Mouse (Mus musculus) liver, adult (tissue): Measurements from ENCODE around the gene H6pd.

Experiments
- GATA4 ChIP-seq: IDR thresholded peaks from 2 replicates; pipeline ENCODE4 v1.6.1; 2014; ENCODE audit warnings: mild to moderate bottlenecking, low read length; ENCODE audit not compliant: insufficient replicate concordance

Gene H6pd

DNA sequence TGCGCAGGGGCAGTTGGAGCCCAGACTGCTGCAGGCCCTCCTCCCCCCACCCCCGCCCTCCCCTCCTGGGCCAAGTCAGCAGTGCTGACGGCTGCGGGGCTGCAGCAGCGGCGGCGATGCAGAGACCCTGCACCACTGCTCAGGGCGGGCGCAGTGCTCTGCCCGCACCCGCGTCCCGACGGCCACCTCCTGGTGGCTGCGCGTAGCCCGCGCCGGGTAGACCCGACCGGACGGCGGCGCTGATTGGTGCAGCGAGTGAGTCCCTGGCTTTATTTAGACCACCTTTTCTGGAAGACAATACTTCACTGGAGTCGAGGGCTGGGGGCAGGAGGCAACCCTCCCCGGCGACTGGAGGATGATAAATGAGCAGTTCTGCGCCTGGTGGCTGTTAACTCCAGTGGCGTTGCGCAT is 24.4 kb upstream of the H6pd start:
- no peak for TF ChIP-seq GATA4

DNA sequence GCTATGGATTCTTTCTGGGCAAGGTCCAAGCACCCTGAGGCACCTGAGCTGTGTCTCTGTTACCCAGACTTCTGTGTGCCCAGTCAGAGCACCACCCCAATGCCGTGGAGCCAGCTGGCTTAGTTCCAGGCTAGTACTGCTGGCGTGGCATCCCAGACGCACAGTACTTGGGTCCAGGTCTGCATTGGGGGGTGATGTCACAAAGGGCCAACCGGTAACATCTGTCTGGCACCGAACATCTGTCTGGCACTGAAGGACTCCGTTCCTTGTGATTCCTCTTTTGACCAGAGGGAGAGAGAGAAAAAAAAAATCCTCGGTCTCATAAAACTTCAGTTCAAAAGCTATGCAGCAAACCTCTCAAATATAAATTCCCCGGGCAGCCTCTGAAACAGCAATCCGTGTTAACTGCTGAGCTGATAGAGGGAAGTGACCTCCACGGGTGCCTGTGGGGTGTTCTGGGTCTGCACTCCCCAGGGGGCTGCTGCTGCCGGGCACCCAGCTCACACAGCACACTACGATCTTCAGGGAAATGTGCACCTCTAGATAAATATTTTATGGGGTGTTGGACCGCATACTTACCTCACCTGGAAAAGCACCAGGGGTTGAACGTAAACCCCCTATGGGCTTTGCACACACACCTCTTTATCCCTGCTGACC is 22.5 kb upstream of the H6pd start:
- TF ChIP-seq GATA4, result no peak

DNA sequence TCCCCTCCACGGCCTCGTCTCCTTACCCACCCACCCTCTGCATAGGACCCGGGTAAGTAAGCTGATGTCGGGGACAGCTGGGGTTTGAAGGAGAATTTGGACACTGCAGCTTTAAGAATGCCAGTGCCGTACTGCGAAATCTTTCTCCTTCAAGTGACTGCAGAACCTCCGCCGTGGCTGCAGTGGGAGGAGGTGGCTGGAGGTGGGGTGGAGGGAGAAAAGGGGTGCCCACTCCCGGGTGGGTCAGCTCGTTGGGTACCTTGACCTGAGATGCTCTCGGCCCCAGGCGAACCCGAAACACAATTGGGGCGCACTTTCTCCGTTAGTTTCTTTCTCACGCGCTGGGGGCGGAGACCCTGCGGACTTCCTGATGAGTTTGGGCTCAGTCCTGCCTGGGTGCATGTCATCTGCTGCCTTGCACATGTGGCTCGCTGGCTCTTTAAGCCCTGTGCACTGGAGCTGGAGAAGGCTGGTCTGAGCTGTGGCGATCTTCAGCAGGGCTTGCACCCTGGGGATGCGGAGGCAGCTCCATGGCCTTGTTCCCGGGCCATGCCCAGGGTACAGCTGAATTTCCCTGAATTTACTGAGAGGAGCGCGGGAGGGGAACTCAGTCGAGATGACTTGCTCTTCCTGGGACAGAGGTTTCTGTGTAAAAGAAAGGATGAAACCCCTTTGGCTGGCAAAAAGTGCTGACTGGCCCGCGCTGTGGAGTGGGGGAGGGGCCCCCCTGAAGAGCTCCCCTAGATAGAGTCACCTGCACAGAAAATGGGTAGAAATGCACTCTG is 21.8 kb upstream of the H6pd start:
- TF ChIP-seq GATA4, result no peak

DNA sequence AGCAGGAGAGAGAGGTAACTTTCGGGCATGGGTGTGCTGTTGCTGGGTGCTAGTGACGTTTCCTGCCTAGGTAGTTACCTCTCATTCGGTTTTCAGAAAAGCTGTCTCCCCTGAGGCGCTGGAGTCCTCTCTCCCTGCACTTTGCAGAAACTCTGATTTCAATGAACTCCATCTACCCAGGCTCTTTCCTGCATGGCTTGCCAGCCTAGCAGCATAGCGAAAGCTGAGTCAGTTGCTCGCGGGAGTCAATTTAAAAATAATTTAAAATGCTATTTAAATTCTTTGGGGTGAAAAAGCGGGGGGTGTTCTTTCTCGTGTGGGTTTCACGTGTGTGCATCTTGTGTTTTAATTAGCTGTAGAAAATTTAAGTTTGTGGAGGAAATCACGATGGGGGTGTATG is 21.1 kb upstream of the H6pd start:
- no peak for TF ChIP-seq GATA4

DNA sequence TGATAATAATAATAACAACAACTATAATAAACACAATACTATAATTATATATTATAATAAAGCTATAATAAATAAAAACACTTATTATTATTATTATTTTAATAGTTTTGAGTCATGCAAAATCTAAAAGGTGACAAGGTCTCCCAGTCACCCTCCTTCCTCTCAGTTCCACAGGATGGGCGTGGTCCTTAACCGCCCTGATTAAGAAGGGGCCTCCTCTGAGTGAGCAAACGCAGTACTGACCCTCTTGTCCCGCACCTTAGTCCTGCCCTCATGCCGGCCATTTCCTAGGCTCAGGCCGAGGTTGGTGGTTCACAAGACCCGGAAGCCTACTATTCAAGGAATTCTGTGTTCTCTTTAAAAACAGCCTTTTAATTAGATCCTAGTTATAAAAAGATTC is 14.7 kb upstream of the H6pd start:
- TF ChIP-seq GATA4, result no peak

DNA sequence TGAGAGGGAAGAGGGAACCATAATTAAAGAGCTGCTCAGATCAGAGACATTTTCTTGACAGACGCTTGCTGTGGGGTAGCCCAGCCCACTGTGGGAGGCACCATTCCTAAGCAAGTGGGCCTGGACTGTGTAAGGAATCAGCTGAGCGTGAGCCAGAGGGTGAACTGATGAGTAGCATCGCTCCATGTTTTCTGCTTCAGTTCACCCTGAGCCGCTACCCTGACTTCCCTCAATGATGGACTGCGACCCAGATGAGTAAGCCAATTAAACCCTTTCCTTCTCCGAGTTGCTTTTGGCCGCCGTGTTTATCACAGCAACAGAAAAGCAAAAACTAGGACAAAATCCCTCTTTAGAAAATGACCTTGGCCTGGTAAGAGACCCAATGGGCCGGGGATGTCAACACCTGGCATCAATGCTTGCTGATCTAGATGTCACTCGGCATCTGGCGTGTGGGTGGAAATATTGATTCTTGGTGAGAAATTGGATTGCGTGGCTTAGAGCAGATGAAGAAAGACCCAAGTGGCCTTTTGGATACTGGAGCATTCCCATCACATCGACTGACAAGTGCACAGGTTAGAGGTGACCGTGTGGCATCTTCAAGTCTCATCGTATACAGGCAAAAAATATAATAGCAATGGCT is 11.0 kb upstream of the H6pd start:
- no peak for TF ChIP-seq GATA4

DNA sequence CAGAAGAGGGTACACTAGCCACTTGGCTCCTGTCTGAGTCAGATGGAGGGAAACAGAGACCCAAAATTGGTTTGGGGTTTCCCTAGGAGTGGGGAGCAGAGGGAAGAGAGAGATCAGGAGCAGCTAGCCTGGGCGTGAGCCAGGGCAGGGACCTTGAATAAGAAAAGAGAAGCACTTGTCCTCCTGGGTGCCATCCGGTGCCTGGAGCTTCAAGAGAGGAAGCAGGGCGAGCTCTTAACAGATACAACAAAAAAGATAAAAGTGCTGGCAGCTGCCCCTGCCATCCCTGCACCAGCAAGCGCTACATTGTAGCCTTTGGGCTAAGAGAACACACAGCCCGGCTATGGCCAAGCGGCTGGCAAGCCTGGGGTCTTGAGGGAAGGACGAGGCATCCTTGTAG is 6.6 kb upstream of the H6pd start:
- no peak for TF ChIP-seq GATA4

DNA sequence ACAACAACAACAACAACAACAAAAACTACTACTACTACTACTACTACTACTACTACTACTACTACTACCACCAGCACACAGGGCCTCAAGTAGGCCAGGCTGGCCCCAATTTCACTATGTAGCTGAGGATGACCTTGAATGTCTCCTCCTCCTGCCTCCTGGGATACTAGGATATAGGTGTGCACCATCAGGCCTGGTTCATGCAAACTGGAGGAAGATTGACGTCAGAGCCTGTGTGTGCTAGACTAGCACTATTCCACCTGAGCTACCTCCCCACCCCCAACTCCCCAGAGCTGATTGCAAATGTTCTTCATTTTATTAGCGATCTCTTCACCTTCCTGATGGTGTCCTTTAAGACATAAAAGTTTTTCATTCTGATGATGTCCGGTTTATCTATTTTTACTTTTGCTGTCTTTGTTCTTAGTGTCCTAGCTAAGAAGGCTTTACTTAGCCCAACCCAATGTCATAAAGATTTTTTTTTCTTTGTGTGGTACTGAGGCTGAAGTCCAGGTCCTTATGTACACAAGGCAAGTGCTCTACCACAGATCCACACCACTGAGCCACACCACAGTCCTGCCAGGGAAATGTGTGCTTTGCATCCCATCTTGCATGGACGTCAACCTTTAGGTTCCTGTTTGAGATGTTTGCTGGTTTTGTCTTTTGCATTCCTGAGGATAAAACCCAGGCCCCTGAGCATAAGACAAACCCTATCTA is 5.7 kb upstream of the H6pd start:
- TF ChIP-seq GATA4, result no peak

DNA sequence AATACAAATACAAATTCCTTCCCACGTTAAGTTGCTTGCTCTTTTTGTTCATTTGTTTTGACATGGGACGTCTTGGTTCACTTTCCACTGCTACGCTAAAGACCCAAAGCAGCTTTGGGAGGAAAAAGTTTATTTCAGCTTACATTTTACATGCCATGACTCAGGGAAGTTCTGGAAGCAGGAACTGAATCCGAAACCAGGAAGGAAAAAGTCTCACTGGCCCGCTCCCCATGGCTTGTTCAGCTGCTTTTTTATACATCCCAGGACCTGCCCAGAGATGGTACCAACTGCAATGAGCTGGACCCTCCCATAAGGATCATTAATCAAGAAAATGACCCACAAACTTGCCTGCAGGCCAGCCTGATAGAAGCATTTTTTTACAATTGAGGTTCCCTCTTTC is 5.0 kb upstream of the H6pd start:
- no peak for TF ChIP-seq GATA4

DNA sequence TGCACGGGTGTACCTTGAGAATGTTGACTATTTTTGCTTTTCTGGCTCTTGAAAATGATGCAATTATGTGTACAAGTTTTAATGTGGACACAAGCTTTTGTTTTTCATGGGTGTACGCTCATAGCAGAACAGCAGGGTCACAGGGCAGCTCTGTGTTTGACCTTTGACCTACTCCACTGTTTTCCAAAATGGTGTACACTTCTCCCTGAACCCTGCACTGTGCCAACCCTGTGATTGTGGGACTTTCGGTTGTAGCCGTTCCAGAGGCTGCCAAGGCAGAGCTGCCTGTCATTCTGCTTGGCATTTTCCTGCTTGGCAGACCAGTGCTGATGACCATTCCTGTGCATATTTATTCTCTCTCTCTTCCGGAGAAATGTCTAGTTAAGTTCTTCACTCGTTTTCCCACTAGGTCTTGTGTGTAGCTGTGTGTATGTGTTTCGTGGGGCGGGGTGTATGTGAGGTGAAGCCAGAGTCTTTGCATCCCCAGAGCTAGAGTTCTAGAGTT is 4.4 kb upstream of the H6pd start:
- TF ChIP-seq GATA4, result peak; percentile 5; the same call in 1 of the 2 replicates

DNA sequence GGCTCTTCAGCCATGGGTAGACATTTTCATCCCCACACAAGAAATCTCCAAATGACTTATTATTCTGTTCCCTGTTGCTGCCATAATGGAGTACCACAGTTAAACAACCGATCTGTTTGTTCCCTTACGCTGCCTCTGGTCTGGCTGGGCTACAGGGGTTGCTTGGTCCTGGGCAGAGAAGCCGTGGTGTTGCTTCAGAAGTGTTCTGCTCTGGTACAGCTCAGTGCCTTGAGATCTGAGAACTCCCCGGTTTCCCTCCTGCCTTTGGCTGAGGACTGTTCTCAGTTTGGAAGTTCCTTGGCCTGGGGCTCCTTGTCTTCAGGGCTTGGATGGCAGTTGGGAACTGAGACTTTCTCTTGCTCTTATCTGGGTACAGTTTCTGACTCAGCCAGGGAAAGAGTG is 3.5 kb upstream of the H6pd start:
- TF ChIP-seq GATA4, result no peak

DNA sequence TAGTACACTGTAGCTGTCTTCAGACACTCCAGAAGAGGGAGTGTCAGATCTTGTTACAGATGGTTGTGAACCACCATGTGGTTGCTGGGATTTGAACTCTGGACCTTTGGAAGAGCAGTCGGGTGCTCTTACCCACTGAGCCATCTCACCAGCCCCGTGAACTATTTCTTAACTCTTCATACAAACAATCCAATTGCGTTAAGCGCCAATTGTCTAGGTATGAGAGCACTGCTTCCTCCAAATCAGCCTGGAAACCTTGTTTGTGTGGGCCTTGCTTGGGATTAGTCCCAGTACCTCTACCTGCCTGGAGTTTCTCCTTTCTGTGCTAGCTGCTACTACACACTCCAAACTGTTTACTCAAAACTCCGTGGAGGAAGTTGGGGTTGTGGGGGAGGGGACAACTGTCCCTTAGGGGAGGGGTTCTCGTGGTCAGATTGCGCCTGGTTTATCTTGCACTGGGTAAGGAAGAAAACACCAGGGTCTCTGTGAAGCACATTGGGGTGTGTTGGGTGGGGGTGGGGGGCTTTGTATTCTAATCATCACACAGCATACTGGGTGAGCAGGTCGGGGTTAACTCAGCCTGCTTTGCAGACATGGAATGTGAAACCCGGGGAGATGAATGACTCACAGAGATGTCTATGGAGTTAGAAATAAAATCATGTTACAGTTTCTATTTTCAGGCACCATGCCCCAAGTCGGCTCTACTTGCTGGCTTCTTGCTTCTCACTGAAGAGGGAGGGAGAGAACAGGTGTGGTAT is 2.9 kb upstream of the H6pd start:
- TF ChIP-seq GATA4, result no peak

DNA sequence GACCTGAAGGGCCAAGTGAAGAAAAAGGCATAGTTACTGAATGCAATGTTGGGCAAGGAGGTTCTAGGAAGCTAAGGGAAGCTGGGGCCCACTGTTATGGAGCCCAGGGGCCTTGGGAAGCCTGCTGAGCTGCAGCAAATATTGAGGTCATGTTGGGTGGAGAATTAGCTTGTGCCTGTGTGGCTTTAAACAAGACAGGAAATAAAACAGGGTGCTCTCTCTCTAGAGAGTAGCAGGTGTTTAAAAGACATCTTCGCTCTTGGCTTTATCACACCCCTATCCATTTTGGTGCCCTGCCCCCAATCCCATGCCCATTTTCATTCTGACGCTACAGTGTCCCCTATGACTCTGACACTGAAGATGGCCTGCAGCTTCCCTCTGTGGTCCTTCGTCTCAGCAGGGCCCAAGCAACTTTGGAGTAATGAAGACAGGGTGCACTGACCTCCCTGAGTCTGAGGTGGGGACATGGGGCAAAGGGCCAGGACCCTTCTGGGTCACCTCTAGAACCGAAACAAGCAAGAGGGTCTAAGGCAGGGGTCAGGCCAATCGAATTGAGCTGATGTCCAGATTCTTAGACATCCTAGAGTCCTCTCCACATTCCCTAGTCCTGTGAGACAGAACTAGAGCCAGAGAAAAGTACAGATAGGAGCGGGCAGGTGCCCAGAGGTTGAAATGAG is 1.4 kb upstream of the H6pd start:
- TF ChIP-seq GATA4, result no peak

DNA sequence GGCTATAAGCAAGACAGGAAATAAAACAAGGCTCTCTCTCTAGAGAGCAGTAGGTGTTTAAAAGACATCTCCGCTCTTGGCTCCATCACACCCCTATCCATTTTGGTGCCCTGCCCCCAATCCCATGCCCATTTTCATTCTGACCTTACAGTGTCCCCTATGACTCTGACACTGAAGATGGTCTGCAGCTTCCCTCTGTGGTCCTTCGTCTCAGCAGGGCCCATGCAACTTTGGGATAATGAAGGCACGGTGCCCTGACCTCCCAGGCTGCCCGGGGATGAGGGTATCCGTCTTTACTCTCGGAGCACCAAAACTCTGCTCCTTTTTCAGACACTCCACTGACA is 736 bp upstream of the H6pd start:
- no peak for TF ChIP-seq GATA4
